In the genomic region with DNA sequence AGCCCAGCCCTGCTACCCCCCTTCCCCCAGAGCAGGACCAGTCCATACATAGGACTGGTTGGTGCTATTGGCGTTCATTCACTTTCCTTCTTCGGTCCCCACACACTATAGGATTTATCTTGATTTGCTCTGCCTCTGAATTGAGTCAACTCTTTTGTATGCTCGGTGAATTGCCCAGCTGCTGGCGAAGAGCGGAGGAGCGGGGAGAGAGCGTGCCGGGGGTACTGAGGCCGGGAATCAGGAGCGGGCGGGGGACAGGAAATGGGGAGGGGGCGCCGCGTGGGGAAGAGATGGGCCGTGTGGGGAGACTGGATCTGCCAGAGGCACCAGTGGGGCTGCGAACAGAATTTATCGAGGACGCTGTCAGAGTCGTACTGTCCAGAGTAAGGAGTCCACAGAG, we compare ENCODE assay signal across 10 mouse cellular contexts. TPM values are rescaled to one million over a fixed set of nuclear protein-coding genes. Genes with fewer than 3 reads are reported as not detected.
A peak's percentile ranks its signal among the peaks of the same experiment; 100 is the strongest.
DNase-seq lines count a peak whose midpoint lies in the region; ATAC-seq and TF ChIP-seq lines count a peak whose summit lies in the region.
"Had no signal": no experiment of that assay in that cellular context is flagged by ENCODE, and none has a peak within 500 bp of the region (broad histone marks: within the 10 kb centered on the region; RNA-seq: fewer than 3 reads in every experiment).

No protein-coding gene starts in this region.

- no peak overlapping the region for H3K27ac ChIP-seq in heart, postnatal 0 days (ENCODE audit: low read depth)
- no peak overlapping the region for H3K27ac ChIP-seq in embryonic facial prominence, embryonic 12.5 days
- H3K27ac ChIP-seq in hindbrain, embryonic 14.5 days, result peak overlapping the region; percentile 3
- H3K27ac ChIP-seq in midbrain, embryonic 16.5 days (ENCODE audit: low read length), result peak overlapping the region; percentile 38
- H3K27ac ChIP-seq: liver, embryonic 14.5 days had no signal

- no peak for DNase-seq in heart, postnatal 0 days (ENCODE audit: low spot score)
- no peak for DNase-seq in heart, adult 9 months (ENCODE audit: low spot score in 2 of 2)
- peak; percentile 29 for DNase-seq in hindbrain, embryonic 14.5 days (ENCODE audit: low spot score)
- DNase-seq in gastrocnemius, postnatal 4 days (ENCODE audit: low spot score in 2 of 2), result no peak
- DNase-seq in gastrocnemius, postnatal 25 days, result no peak

- H3K36me3 ChIP-seq in heart, postnatal 0 days (replicated peaks; ENCODE audit: control insufficient read depth, insufficient read depth, low read length), result no peaks in the 10 kb centered on the region
- no peaks in the 10 kb centered on the region for H3K36me3 ChIP-seq in embryonic facial prominence, embryonic 12.5 days
- H3K36me3 ChIP-seq in hindbrain, embryonic 14.5 days (replicated peaks; ENCODE audit: control insufficient read depth, insufficient read depth), result no peaks in the 10 kb centered on the region
- no peaks in the 10 kb centered on the region for H3K36me3 ChIP-seq in midbrain, embryonic 16.5 days (ENCODE audit: control insufficient read depth, insufficient read depth, low read length)

- WGBS in heart, postnatal 0 days, result 5% methylated on average over 19 of the region's 19 CpGs
- WGBS in embryonic facial prominence, embryonic 12.5 days, result 2% methylated on average over 19 of the region's 19 CpGs
- WGBS in hindbrain, embryonic 14.5 days, result 2% methylated on average over 19 of the region's 19 CpGs
- WGBS in midbrain, embryonic 16.5 days, result under 1% methylated on average over 19 of the region's 19 CpGs

- H3K4me2 ChIP-seq in heart, postnatal 0 days (ENCODE audit: low read depth, low read length), result peak overlapping the region; percentile 86; the same call in 1 of the 2 replicates
- peak overlapping the region; percentile 98 for H3K4me2 ChIP-seq in embryonic facial prominence, embryonic 12.5 days (replicated peaks)
- peak overlapping the region; percentile 96 for H3K4me2 ChIP-seq in hindbrain, embryonic 14.5 days (replicated peaks)
- H3K4me2 ChIP-seq in midbrain, embryonic 16.5 days (ENCODE audit: low read length), result peak overlapping the region; percentile 97

- TF ChIP-seq CTCF in heart, postnatal 0 days (IDR thresholded peaks at IDR 0.05; ENCODE audit: low read depth), result no peak

- H3K27me3 ChIP-seq in heart, postnatal 0 days (ENCODE audit: control insufficient read depth, insufficient read depth, low read length), result peaks cover 100% of the 10 kb centered on the region
- peaks cover 96% of the 10 kb centered on the region for H3K27me3 ChIP-seq in embryonic facial prominence, embryonic 12.5 days
- H3K27me3 ChIP-seq in hindbrain, embryonic 14.5 days (ENCODE audit: control insufficient read depth, insufficient read depth, low read length), result peaks cover 51% of the 10 kb centered on the region
- peaks cover 40% of the 10 kb centered on the region for H3K27me3 ChIP-seq in midbrain, embryonic 16.5 days (ENCODE audit: control insufficient read depth, insufficient read depth, low read depth, low read length)

- no peaks in the 10 kb centered on the region for H3K9me3 ChIP-seq in heart, postnatal 0 days (replicated peaks; ENCODE audit: control insufficient read depth, low read length)
- H3K9me3 ChIP-seq in embryonic facial prominence, embryonic 12.5 days, result no peaks in the 10 kb centered on the region
- H3K9me3 ChIP-seq in hindbrain, embryonic 14.5 days (ENCODE audit: control insufficient read depth, low read length), result no peaks in the 10 kb centered on the region
- no peaks in the 10 kb centered on the region for H3K9me3 ChIP-seq in midbrain, embryonic 16.5 days (replicated peaks; ENCODE audit: control insufficient read depth, low read length, poor library complexity, severe bottlenecking)

- ATAC-seq in heart, postnatal 0 days (ENCODE audit: insufficient read depth, low read depth), result no peak
- ATAC-seq in embryonic facial prominence, embryonic 12.5 days (ENCODE audit: insufficient number of reproducible peaks, insufficient read depth, low FRiP score, low TSS enrichment), result no peak
- ATAC-seq in hindbrain, embryonic 14.5 days (ENCODE audit: low FRiP score), result 0 out of 2 replicates have a peak, but pooled peaks have one; percentile 9
- no peak for ATAC-seq in midbrain, embryonic 16.5 days
- no peak for ATAC-seq in erythroid progenitor cell, adult 5-6 weeks (replicated peaks; ENCODE audit: low FRiP score, poor library complexity, severe bottlenecking)

- H3K4me1 ChIP-seq in heart, postnatal 0 days (ENCODE audit: control insufficient read depth, insufficient read depth), result peaks cover 20% of the 10 kb centered on the region
- peaks cover 40% of the 10 kb centered on the region for H3K4me1 ChIP-seq in embryonic facial prominence, embryonic 12.5 days
- peaks cover 41% of the 10 kb centered on the region for H3K4me1 ChIP-seq in hindbrain, embryonic 14.5 days (replicated peaks; ENCODE audit: control insufficient read depth, insufficient read depth, low read length)
- peaks cover 46% of the 10 kb centered on the region for H3K4me1 ChIP-seq in midbrain, embryonic 16.5 days (ENCODE audit: control insufficient read depth, insufficient read depth, low read length)

- TF ChIP-seq EP300 in heart, postnatal 0 days (IDR thresholded peaks at IDR 0.05; ENCODE audit: low read depth), result no peak

- H3K4me3 ChIP-seq in heart, postnatal 0 days (ENCODE audit: low read depth, low read length), result peak overlapping the region; percentile 56
- H3K4me3 ChIP-seq in embryonic facial prominence, embryonic 12.5 days, result peak overlapping the region; percentile 49; the same call in 1 of the 2 replicates
- H3K4me3 ChIP-seq in hindbrain, embryonic 14.5 days (replicated peaks; ENCODE audit: low read length), result peak overlapping the region; percentile 51
- H3K4me3 ChIP-seq in midbrain, embryonic 16.5 days (ENCODE audit: low read depth, low read length), result peak overlapping the region; percentile 54

- no peak overlapping the region for H3K9ac ChIP-seq in heart, postnatal 0 days (replicated peaks; ENCODE audit: low read depth, low read length)
- H3K9ac ChIP-seq in embryonic facial prominence, embryonic 12.5 days, result peak overlapping the region; percentile 55; the same call in 1 of the 2 replicates
- peak overlapping the region; percentile 65; the same call in 1 of the 2 replicates for H3K9ac ChIP-seq in hindbrain, embryonic 14.5 days
- H3K9ac ChIP-seq in midbrain, embryonic 16.5 days (ENCODE audit: low read depth, low read length), result peak overlapping the region; percentile 14; the same call in 1 of the 2 replicates
- H3K9ac ChIP-seq: liver, embryonic 14.5 days had no signal

RNA-seq across cellular contexts. Expression of gene Elfn1, which starts 3.8 kb away (rescaled TPM):
- total RNA-seq in heart, postnatal 0 days (2014; rRNA removed; ENCODE audit: low replicate concordance), result 1.3 and 1.9 TPM in 2 replicates
- polyA plus RNA-seq in heart, postnatal 0 days (2015; fragmentation: Nextera tagmentation; extraction: Ambion mirVana), result 0.07 and 0.10 TPM in 2 replicates
- 0.15 and 0.45 TPM in 2 replicates for polyA plus RNA-seq in embryonic facial prominence, embryonic 12.5 days (2016; fragmentation: Nextera tagmentation; extraction: Ambion mirVana)
- polyA plus RNA-seq in hindbrain, embryonic 14.5 days (2014; fragmentation: Nextera tagmentation; extraction: Ambion mirVana), result 3.5 and 5.0 TPM in 2 replicates
- polyA plus RNA-seq in midbrain, embryonic 16.5 days (2015; fragmentation: Nextera tagmentation; extraction: Ambion mirVana), result 2.5 TPM in 2 replicates
- under 1 TPM; 0.66 to 0.88 TPM for total RNA-seq in gastrocnemius, postnatal 4 days (2021)
- total RNA-seq in gastrocnemius, postnatal 25 days (2021), result not detected
- not detected in 2 replicates for total RNA-seq in erythroid progenitor cell, adult 5-6 weeks (2015; ENCODE audit: low replicate concordance)
- total RNA-seq in erythroid progenitor cell, adult 5-6 weeks (2017; ENCODE audit: low replicate concordance), result not detected in 2 replicates
- total RNA-seq: hematopoietic stem cell, adult 5-6 weeks had no signal

Comparison
In these comparisons a context has a peak if more than half of its experiments do, and no peak if none do; other contexts are left out.
1. H3K27ac ChIP-seq: peak in hindbrain, embryonic 14.5 days (single experiment) and midbrain, embryonic 16.5 days (single experiment); none in heart, postnatal 0 days (single experiment) and embryonic facial prominence, embryonic 12.5 days (single experiment).
2. Peak in every context shown above with its lines, with median percentiles within 50 percentile points of each other: H3K4me2 ChIP-seq and H3K4me3 ChIP-seq.